Mouse (Mus musculus): Measurements from ENCODE around the gene Ces3a.

GRCm38 (mm10) chr8:105056211-105056610, 7.8 kb downstream of the Ces3a start:
- no peak for TF ChIP-seq CTCF (IDR thresholded peaks at IDR 0.05; ENCODE audit: control insufficient read depth, insufficient read depth, low read length)
- TF ChIP-seq POLR2A (IDR thresholded peaks at IDR 0.05; ENCODE audit: borderline replicate concordance, control insufficient read depth, low read depth, low read length): no peak
